Mouse (Mus musculus) liver, postnatal 0 days (tissue): ENCODE measurements around the gene Pwwp2a. TPM values are rescaled to one million over a fixed set of nuclear protein-coding genes. Genes with fewer than 3 reads are reported as not detected.

Source experiments
- ATAC-seq: fragments of 200-750 bp; cut with Nextera tagmentation; 2 replicates; pipeline ENCODE4 v1.8.0; 2017; ENCODE audit warnings: mild to moderate bottlenecking, moderate library complexity
- DNase-seq: peaks from one replicate; pipeline ENCODE4 v3.0.0-alpha.2; 2016
- H3K27ac ChIP-seq: fragments of 300-500 bp; sonication (generic); 2 replicates; pipeline ENCODE4 v1.5.1; 2014; ENCODE audit warnings: antibody characterized with exemption, moderate library complexity, mild to moderate bottlenecking, low read depth
- H3K27me3 ChIP-seq: fragments of 300-500 bp; sonication (generic); 2 replicates; pipeline ENCODE4 v1.6.1; 2014; ENCODE audit warnings: low read length, control low read depth, mixed read lengths; ENCODE audit not compliant: insufficient read depth
- H3K36me3 ChIP-seq: fragments of 300-500 bp; sonication (generic); replicated peaks from 2 replicates; pipeline ENCODE4 v1.6.1; 2014; ENCODE audit warnings: mild to moderate bottlenecking, control low read depth, low read length, moderate library complexity, mixed read lengths; ENCODE audit not compliant: insufficient read depth
- H3K4me1 ChIP-seq: fragments of 300-500 bp; sonication (generic); 2 replicates; pipeline ENCODE4 v1.6.1; 2014; ENCODE audit warnings: antibody characterized with exemption, mild to moderate bottlenecking, control low read depth; ENCODE audit not compliant: insufficient read depth
- H3K4me2 ChIP-seq: fragments of 300-500 bp; sonication (generic); 2 replicates; pipeline ENCODE4 v1.6.1; 2014; ENCODE audit warnings: low read depth, mild to moderate bottlenecking, low read length, moderate library complexity, mixed read lengths
- H3K4me3 ChIP-seq: fragments of 300-500 bp; sonication (generic); 2 replicates; pipeline ENCODE4 v1.5.1; 2014; ENCODE audit warnings: low read depth, low read length
- H3K9ac ChIP-seq: fragments of 300-500 bp; sonication (generic); replicated peaks from 2 replicates; pipeline ENCODE4 v1.6.1; 2014; ENCODE audit warnings: mild to moderate bottlenecking, moderate library complexity
- H3K9me3 ChIP-seq: fragments of 300-500 bp; sonication (generic); 2 replicates; pipeline ENCODE4 v1.6.1; 2016; ENCODE audit warnings: mild to moderate bottlenecking, control low read depth, low read length, mixed read lengths
- CTCF ChIP-seq: sonication (generic); IDR thresholded peaks from 2 replicates; pipeline ENCODE4 v1.5.1; 2016; ENCODE audit warnings: antibody characterized with exemption, low read depth
- EP300 ChIP-seq: IDR thresholded peaks from 2 replicates; pipeline ENCODE4 v1.6.1; 2016; ENCODE audit warnings: antibody characterized with exemption, low read depth, mild to moderate bottlenecking
- WGBS: fragments of 180-500 bp; shearing (Covaris S2); extraction: QIAGEN DNeasy Blood & Tissue Kit; methylation state at CpG from one replicate; pipeline ENCODE4 v1.1.7; 2014; ENCODE audit not compliant: insufficient replicate concordance; 5-methylcytosine and 5-hydroxymethylcytosine counted together
- polyA plus RNA-seq: library from polyadenylated mRNA; unstranded; fragments of >200 nt; fragmentation: Nextera tagmentation; extraction: Ambion mirVana; gene quantifications from 2 replicates; pipeline ENCODE4 v1.2.1, GENCODE M21; 2015

Pwwp2a gene
- polyA plus RNA-seq, 1 experiment from 2014 or later: 6.9 TPM

GRCm38 (mm10) chr11:43705751-43706150, 24.0 kb downstream of the Pwwp2a start:
- WGBS: 89% methylated on average over 10 of the region's 10 CpGs
- no peak overlapping the region for H3K4me3 ChIP-seq
- no peak overlapping the region for H3K9ac ChIP-seq
- ATAC-seq: no peak
- no peaks in the 10 kb centered on the region for H3K9me3 ChIP-seq
- no peak overlapping the region for H3K4me2 ChIP-seq
- H3K36me3 ChIP-seq: peaks cover 21% of the 10 kb centered on the region
- H3K27ac ChIP-seq: no peak overlapping the region
- no peak for DNase-seq
- H3K4me1 ChIP-seq: no peaks in the 10 kb centered on the region; the same call in 1 of the 2 replicates
- no peak for TF ChIP-seq CTCF
- no peak for TF ChIP-seq EP300
- H3K27me3 ChIP-seq: no peaks in the 10 kb centered on the region

GRCm38 (mm10) chr11:43708409-43708808, 26.6 kb downstream of the Pwwp2a start:
- H3K27ac ChIP-seq: no peak overlapping the region
- H3K27me3 ChIP-seq: no peaks in the 10 kb centered on the region
- H3K36me3 ChIP-seq: peaks cover 19% of the 10 kb centered on the region
- ATAC-seq (no peak), DNase-seq (no peak)
- no peaks in the 10 kb centered on the region for H3K9me3 ChIP-seq
- H3K4me1 ChIP-seq: no peaks in the 10 kb centered on the region
- no peak overlapping the region for H3K4me2 ChIP-seq
- H3K4me3 ChIP-seq: no peak overlapping the region
- TF ChIP-seq EP300 (no peak), CTCF (no peak)
- WGBS: 67% methylated on average over 2 of the region's 2 CpGs
- H3K9ac ChIP-seq: no peak overlapping the region

- H3K27ac ChIP-seq: no peak overlapping the region
- no peaks in the 10 kb centered on the region for H3K4me1 ChIP-seq
- TF ChIP-seq EP300 (no peak), CTCF (no peak)
- no peaks in the 10 kb centered on the region for H3K27me3 ChIP-seq
- H3K9me3 ChIP-seq: no peaks in the 10 kb centered on the region
- no peak for ATAC-seq
- H3K9ac ChIP-seq: no peak overlapping the region
- H3K4me2 ChIP-seq: no peak overlapping the region
- H3K36me3 ChIP-seq: peaks cover 12% of the 10 kb centered on the region
- no peak overlapping the region for H3K4me3 ChIP-seq
- 82% methylated on average over 4 of the region's 4 CpGs for WGBS
- no peak for DNase-seq
Observed at GRCm38 (mm10) chr11:43712178-43712577, 30.4 kb downstream of the Pwwp2a start.

- Histone ChIP-seq H3K4me2 (no peak overlapping the region), H3K9me3 (no peaks in the 10 kb centered on the region), H3K9ac (no peak overlapping the region), H3K36me3 (peaks cover 22% of the 10 kb centered on the region), H3K4me1 (no peaks in the 10 kb centered on the region), H3K4me3 (no peak overlapping the region), H3K27me3 (no peaks in the 10 kb centered on the region), H3K27ac (no peak overlapping the region)
- ATAC-seq (no peak), DNase-seq (no peak)
- 77% methylated on average over 3 of the region's 3 CpGs for WGBS
- TF ChIP-seq EP300: no peak
- TF ChIP-seq CTCF: no peak
Observed at GRCm38 (mm10) chr11:43723411-43723810, 41.6 kb downstream of the Pwwp2a start.

GRCm38 (mm10) chr11:43727796-43728195, 46.0 kb downstream of the Pwwp2a start:
- Histone ChIP-seq H3K4me3 (no peak overlapping the region), H3K27ac (no peak overlapping the region), H3K9me3 (no peaks in the 10 kb centered on the region), H3K4me2 (no peak overlapping the region), H3K36me3 (peaks cover 28% of the 10 kb centered on the region), H3K4me1 (0 out of 2 replicates have a peak, but pooled peaks cover 2% of the 10 kb centered on the region), H3K27me3 (no peaks in the 10 kb centered on the region), H3K9ac (no peak overlapping the region)
- TF ChIP-seq EP300 (no peak), CTCF (no peak)
- WGBS: 33% methylated on average over 7 of the region's 7 CpGs
- no peak; the same call in 1 of the 2 replicates for ATAC-seq
- DNase-seq: no peak

GRCm38 (mm10) chr11:43728737-43729301, 47.0 kb downstream of the Pwwp2a start:
- Histone ChIP-seq H3K9ac (no peak overlapping the region), H3K27ac (no peak overlapping the region), H3K27me3 (no peaks in the 10 kb centered on the region), H3K4me3 (no peak overlapping the region), H3K4me1 (0 out of 2 replicates have a peak, but pooled peaks cover 2% of the 10 kb centered on the region), H3K9me3 (no peaks in the 10 kb centered on the region), H3K4me2 (no peak overlapping the region), H3K36me3 (peaks cover 33% of the 10 kb centered on the region)
- 32% methylated on average over 7 of the region's 7 CpGs for WGBS
- DNase-seq (no peak), ATAC-seq (no peak)
- TF ChIP-seq EP300 (no peak), CTCF (no peak)
